Mouse (Mus musculus): ENCODE results near the gene Osbpl5.

- TF ChIP-seq CTCF (IDR thresholded peaks at IDR 0.05; ENCODE audit: low read depth) (no peak), EP300 (IDR thresholded peaks at IDR 0.05; ENCODE audit: low read depth) (no peak)
Measured at GRCm38 (mm10) chr7:143792336-143792985, 35.7 kb upstream of the Osbpl5 start.

All from liver, embryonic 14.5 days (tissue).